Mouse (Mus musculus) hindbrain, embryonic 15.5 days (tissue): ENCODE data around the gene Uchl1. TPM values are rescaled to one million over a fixed set of nuclear protein-coding genes. Genes with fewer than 3 reads are reported as not detected.

Source experiments
- polyA plus RNA-seq: library from polyadenylated mRNA; unstranded; fragments of >200 nt; fragmentation: Nextera tagmentation; extraction: Ambion mirVana; gene quantifications from 2 replicates; pipeline ENCODE4 v1.2.1, GENCODE M21; 2015

Uchl1 gene
- polyA plus RNA-seq, 1 experiment from 2014 or later: 1,684 TPM

Other genes starting within 250 kb of the Uchl1 start
- gene Apbb2, start 57.3 kb upstream of the Uchl1 start, polyA plus RNA-seq: 108 and 124 TPM in 2 replicates
- gene Limch1, start 69.7 kb downstream of the Uchl1 start, polyA plus RNA-seq: 49.3 and 50.7 TPM in 2 replicates